8 mouse cellular contexts compared by ENCODE assay signal in the genomic region with DNA sequence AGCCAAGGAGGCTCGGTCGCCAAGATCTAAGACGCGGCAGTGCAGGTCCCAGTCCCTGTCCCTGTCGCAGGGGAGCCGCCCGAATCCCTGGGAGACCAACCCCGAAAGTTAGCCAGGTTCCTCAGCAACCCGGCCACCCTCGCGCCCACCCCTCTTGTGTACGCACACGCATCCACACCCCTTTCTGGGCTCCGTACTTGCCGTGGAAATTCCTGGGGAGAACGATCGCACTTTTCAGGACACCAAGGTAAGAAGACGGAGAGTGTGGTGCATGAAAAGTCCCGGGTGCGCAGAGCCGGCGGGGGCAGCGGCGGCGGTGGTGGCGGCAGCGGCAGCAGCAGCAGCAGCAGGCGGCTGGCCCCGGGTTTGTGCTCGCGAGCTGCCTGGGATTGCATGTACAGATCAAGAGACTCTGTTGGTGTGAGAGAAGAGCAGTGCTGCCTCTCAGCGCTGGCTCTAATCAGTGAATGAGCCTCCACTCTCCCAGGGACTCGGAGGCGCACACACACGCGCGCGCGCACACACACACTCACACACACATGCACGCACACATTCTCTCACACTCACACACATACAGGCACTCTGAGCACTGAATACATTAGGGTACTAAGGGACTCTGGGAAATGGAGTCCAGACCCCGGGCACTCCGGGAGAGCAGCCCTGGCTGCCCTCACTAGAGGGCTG. TPM values are rescaled to one million over a fixed set of nuclear protein-coding genes. Genes with fewer than 3 reads are reported as not detected.
DNase-seq lines count a peak whose midpoint lies in the region; ATAC-seq and TF ChIP-seq lines count a peak whose summit lies in the region.

A gene (minus strand): TSS at position 571 of the 684 bp plus-strand sequence.

- H3K27me3 ChIP-seq in heart, embryonic 14.5 days (ENCODE audit: control insufficient read depth, insufficient read depth, low read length), result peaks cover 35% of the 10 kb centered on the region
- H3K27me3 ChIP-seq in liver, adult 2 months (ENCODE audit: control insufficient read depth, insufficient read depth, low read length), result peaks cover 33% of the 10 kb centered on the region
- H3K27me3 ChIP-seq in neural tube, embryonic 12.5 days (replicated peaks), result peaks cover 79% of the 10 kb centered on the region

- 0 out of 2 replicates have a peak, but pooled peaks cover under 1% of the 10 kb centered on the region for H3K9me3 ChIP-seq in heart, embryonic 14.5 days (ENCODE audit: control insufficient read depth, low read length)
- H3K9me3 ChIP-seq in neural tube, embryonic 12.5 days, result peaks cover 3% of the 10 kb centered on the region; the same call in 1 of the 2 replicates

- WGBS in heart, embryonic 14.5 days, result under 1% methylated on average over 42 of the region's 42 CpGs
- 4% methylated on average over 42 of the region's 42 CpGs for WGBS in liver, adult 2 months
- under 1% methylated on average over 42 of the region's 42 CpGs for WGBS in neural tube, embryonic 12.5 days

- H3K27ac ChIP-seq in heart, embryonic 14.5 days (replicated peaks in 1 of 2; ENCODE audit: control insufficient read depth in 1 of 2, insufficient read depth in 1 of 2, low read depth in 2 of 2, low read length in 2 of 2), result no peak within 1 kb of the TSS
- no peak within 1 kb of the TSS for H3K27ac ChIP-seq in liver, adult 2 months (replicated peaks; ENCODE audit: insufficient read depth, low read depth, low read length)
- peak within 1 kb of the TSS; percentile 39; the same call in 1 of the 2 replicates for H3K27ac ChIP-seq in neural tube, embryonic 12.5 days

- ATAC-seq in CD4-positive, CD25-positive, alpha-beta regulatory T cell, adult 4 months, result no peak
- ATAC-seq in erythroid progenitor cell, adult 5-6 weeks (replicated peaks; ENCODE audit: low FRiP score, poor library complexity, severe bottlenecking), result no peak
- peak; percentile 81 for ATAC-seq in heart, embryonic 14.5 days (ENCODE audit: insufficient number of reproducible peaks, insufficient read depth, low FRiP score, low read depth)
- ATAC-seq in neural tube, embryonic 12.5 days (ENCODE audit: low FRiP score, low read depth), result peak; percentile 87

- H3K4me2 ChIP-seq in heart, embryonic 14.5 days (ENCODE audit: low read length), result peak within 1 kb of the TSS; percentile 96
- peak within 1 kb of the TSS; percentile 67 for H3K4me2 ChIP-seq in neural tube, embryonic 12.5 days (replicated peaks)

- peaks cover 2 to 31% of the 10 kb centered on the region in 2 experiments; a peak in 3 of 4 replicates for H3K4me1 ChIP-seq in heart, embryonic 14.5 days (ENCODE audit: control insufficient read depth in 2 of 2, insufficient read depth in 2 of 2, low read length in 2 of 2)
- H3K4me1 ChIP-seq in liver, adult 2 months (ENCODE audit: control insufficient read depth, insufficient read depth, low read length), result no peaks in the 10 kb centered on the region; the same call in 1 of the 2 replicates
- peaks cover 31% of the 10 kb centered on the region for H3K4me1 ChIP-seq in neural tube, embryonic 12.5 days

- H3K4me3 ChIP-seq in heart, embryonic 14.5 days (ENCODE audit: control insufficient read depth in 1 of 2, insufficient read depth in 1 of 2, low read depth in 1 of 2, low read length in 2 of 2), result peak within 1 kb of the TSS; percentile 53 to 57
- no peak within 1 kb of the TSS for H3K4me3 ChIP-seq in liver, adult 2 months (ENCODE audit: insufficient read depth, low read depth, low read length)
- H3K4me3 ChIP-seq in neural tube, embryonic 12.5 days, result peak within 1 kb of the TSS; percentile 47

- peak within 1 kb of the TSS; percentile 62 for H3K9ac ChIP-seq in heart, embryonic 14.5 days (ENCODE audit: low read length)
- no peak within 1 kb of the TSS for H3K9ac ChIP-seq in liver, adult 2 months (ENCODE audit: low read depth, low read length)
- H3K9ac ChIP-seq in neural tube, embryonic 12.5 days, result peak within 1 kb of the TSS; percentile 62

- TF ChIP-seq CTCF in liver, adult 2 months (IDR thresholded peaks at IDR 0.05; ENCODE audit: low read depth, low read length), result no peak

- no peaks in the 10 kb centered on the region for H3K79me2 ChIP-seq in liver, adult 2 months (ENCODE audit: control insufficient read depth, insufficient read depth, low read length)

- no peaks in the 10 kb centered on the region for H3K36me3 ChIP-seq in heart, embryonic 14.5 days (ENCODE audit: control insufficient read depth, insufficient read depth, low read length)
- H3K36me3 ChIP-seq in liver, adult 2 months (ENCODE audit: control insufficient read depth, insufficient read depth, low read length), result no peaks in the 10 kb centered on the region
- H3K36me3 ChIP-seq in neural tube, embryonic 12.5 days, result no peaks in the 10 kb centered on the region

- TF ChIP-seq POLR2A in liver, adult 2 months (IDR thresholded peaks at IDR 0.05; ENCODE audit: extremely low read depth, insufficient read depth, low read length), result no peak

- peak in 1 of 2 experiments; percentile 14 for DNase-seq in adrenal gland, adult 18-20 months (ENCODE audit: low spot score in 2 of 2)
- peak; percentile 49 for DNase-seq in kidney, postnatal 14 days
- DNase-seq in liver, adult 2 months (ENCODE audit: extremely low read depth, low read depth, low spot score), result no peak
- DNase-seq in MN1 (ENCODE audit: low spot score), result no peak

RNA-seq across cellular contexts. Expression of the gene that starts here (rescaled TPM):
- polyA plus RNA-seq in CD4-positive, CD25-positive, alpha-beta regulatory T cell, adult 4 months (2017; shearing (Covaris generic)), result 10 to 100 TPM; 15.8 to 18.6 TPM
- 10 to 100 TPM; 61.6 to 80.0 TPM for total RNA-seq in adrenal gland, adult 18-20 months (2021)
- total RNA-seq in erythroid progenitor cell, adult 5-6 weeks (2015; ENCODE audit: low replicate concordance), result 20.9 and 22.6 TPM in 2 replicates
- total RNA-seq in erythroid progenitor cell, adult 5-6 weeks (2017; ENCODE audit: low replicate concordance), result 10.1 and 21.9 TPM in 2 replicates
- polyA plus RNA-seq in heart, embryonic 14.5 days (2014; fragmentation: Nextera tagmentation; extraction: Ambion mirVana), result 31.5 and 36.4 TPM in 2 replicates
- 13.3 and 13.4 TPM in 2 replicates for total RNA-seq in liver, adult 2 months (2014; rRNA removed)
- 26.1 and 31.0 TPM in 2 replicates for polyA plus RNA-seq in liver, adult 2 months (2012; rRNA removed)
- 107 and 111 TPM in 2 replicates for polyA plus RNA-seq in neural tube, embryonic 12.5 days (2016; fragmentation: Nextera tagmentation; extraction: Ambion mirVana)

Comparison
In these comparisons a context has a peak if more than half of its experiments do, and no peak if none do; other contexts are left out.
1. ATAC-seq: peak in heart, embryonic 14.5 days (single experiment) and neural tube, embryonic 12.5 days (single experiment); none in CD4-positive, CD25-positive, alpha-beta regulatory T cell, adult 4 months (single experiment) and erythroid progenitor cell, adult 5-6 weeks (single experiment).